Mouse (Mus musculus) embryonic stem cell, embryonic (primary cell): ENCODE measurements around the gene Map7.

Experiments
- CTCF ChIA-PET, 4 experiments: fragments of 300-600 bp in 2 of 4; fragments of 350-600 bp in 2 of 4; sonication (Branson Sonifier 250); formaldehyde crosslinking; loops; one replicate each; lab custom pipeline; 2022; ENCODE audit warnings: inconsistent platforms in 2 of 4; lab: Charles Lee
- POLR2A ChIA-PET, 4 experiments: fragments of 300-600 bp in 2 of 4; fragments of 350-600 bp in 2 of 4; sonication (Branson Sonifier 250); formaldehyde crosslinking; loops; one replicate each; lab custom pipeline; 2022; ENCODE audit warnings: antibody characterized with exemption in 4 of 4, inconsistent platforms in 1 of 4; lab: Charles Lee

The Map7 gene

GRCm38 (mm10) chr10:20194847-20195540 is 46.7 kb downstream of the Map7 start:
- CTCF ChIA-PET = interaction anchor here (0.5 to 1.0 kb wide), 5 partner anchors 25 to 474 kb away, joined by 3 to 5 read pairs (median 3); no protein-coding TSS in a partner anchor
- POLR2A ChIA-PET = interaction anchor here in 2 of 4 experiments (0.8 to 3.0 kb wide), 10 partner anchors 10 to 118 kb away, joined by 3 to 10 read pairs (median 4); partner anchors contain the start of gene Map7 (in 1 of the 2)

GRCm38 (mm10) chr10:20197039-20197438 is 48.8 kb downstream of the Map7 start:
- CTCF ChIA-PET = interaction anchor here in 2 of 4 experiments (0.7 to 1.0 kb wide), 3 partner anchors 27 to 311 kb away, joined by 3 to 4 read pairs (median 3); no protein-coding TSS in a partner anchor
- POLR2A ChIA-PET = interaction anchor here in 3 of 4 experiments (0.7 to 2.7 kb wide), 10 partner anchors 7 to 48 kb away, joined by 3 to 12 read pairs (median 4); partner anchors contain the start of gene Map7 (in 1 of the 3)

GRCm38 (mm10) chr10:20198968-20199737 is 50.9 kb downstream of the Map7 start:
- ChIA-PET CTCF (interaction anchor here in 2 of 4 experiments (0.7 to 1.8 kb wide), 3 partner anchors 29 to 51 kb away, joined by 3 to 4 read pairs (median 3); partner anchors contain the start of gene Map7 (in 1 of the 2)), POLR2A (interaction anchor here in 3 of 4 experiments (0.6 to 2.7 kb wide), 12 partner anchors 9 to 38 kb away, joined by 3 to 12 read pairs (median 3); no protein-coding TSS in a partner anchor)

- ChIA-PET CTCF (interaction anchor here in 2 of 4 experiments (0.9 to 1.5 kb wide), 2 partner anchors 31 to 53 kb away, joined by 3 to 4 read pairs; partner anchors contain the start of gene Map7 (in 1 of the 2)), POLR2A (interaction anchor here in 2 of 4 experiments (0.9 to 3.3 kb wide), 5 partner anchors 12 to 53 kb away, joined by 3 to 10 read pairs (median 4); partner anchors contain the start of gene Map7 (in 2 of the 2))
Observed at GRCm38 (mm10) chr10:20201236-20201635, 53.0 kb downstream of the Map7 start.

- CTCF ChIA-PET = interaction anchor here in 2 of 4 experiments (0.5 to 1.5 kb wide), 3 partner anchors 32 to 330 kb away, joined by 3 to 5 read pairs (median 4); no protein-coding TSS in a partner anchor
- POLR2A ChIA-PET = interaction anchor here in 3 of 4 experiments (0.7 to 3.3 kb wide), 9 partner anchors 9 to 54 kb away, joined by 3 to 10 read pairs (median 3); partner anchors contain the start of gene Map7 (in 1 of the 3)
Observed at GRCm38 (mm10) chr10:20202171-20202570, 53.9 kb downstream of the Map7 start.

- POLR2A ChIA-PET = interaction anchor here in 2 of 4 experiments (0.8 to 3.3 kb wide), 10 partner anchors 10 to 109 kb away, joined by 3 to 10 read pairs (median 4); partner anchors contain the start of genes Bclaf1 (in 1 of the 2) and Map7 (in 1 of the 2)
- CTCF ChIA-PET = interaction anchor here in 2 of 4 experiments (0.5 to 1.5 kb wide), 3 partner anchors 32 to 331 kb away, joined by 3 to 5 read pairs (median 4); no protein-coding TSS in a partner anchor
Observed at GRCm38 (mm10) chr10:20202818-20203217, 54.5 kb downstream of the Map7 start.

- CTCF ChIA-PET = interaction anchor here in 1 of 4 experiments (1.4 kb wide), 1 partner anchor 32 kb away, joined by 3 read pairs; no protein-coding TSS in a partner anchor
- POLR2A ChIA-PET = interaction anchor here in 2 of 4 experiments (0.7 to 3.3 kb wide), 7 partner anchors 9 to 109 kb away, joined by 3 to 10 read pairs (median 3); partner anchors contain the start of genes Bclaf1 (in 1 of the 2) and Map7 (in 1 of the 2)
Observed at GRCm38 (mm10) chr10:20203502-20203901, 55.2 kb downstream of the Map7 start.

- CTCF ChIA-PET = interaction anchor here in 2 of 4 experiments (0.9 to 1.4 kb wide), 2 partner anchors 12 to 34 kb away, joined by 3 read pairs; no protein-coding TSS in a partner anchor
- POLR2A ChIA-PET = interaction anchor here in 2 of 4 experiments (0.7 to 1.4 kb wide), 5 partner anchors 10 to 57 kb away, joined by 3 to 4 read pairs (median 3); partner anchors contain the start of gene Map7 (in 1 of the 2)
Observed at GRCm38 (mm10) chr10:20204696-20205431, 56.6 kb downstream of the Map7 start.

GRCm38 (mm10) chr10:20206966-20207365 is 58.7 kb downstream of the Map7 start:
- POLR2A ChIA-PET = interaction anchor here in 3 of 4 experiments (0.9 to 2.0 kb wide), 7 partner anchors 9 to 40 kb away, joined by 3 to 11 read pairs (median 4); no protein-coding TSS in a partner anchor

GRCm38 (mm10) chr10:20209609-20210341 is 61.5 kb downstream of the Map7 start:
- CTCF ChIA-PET = interaction anchor here in 1 of 4 experiments (1.4 kb wide), 1 partner anchor 81 kb away, joined by 4 read pairs; no protein-coding TSS in a partner anchor

More at GRCm38 (mm10) chr10:20206966-20207365, 58.7 kb downstream of the Map7 start:
- CTCF ChIA-PET = no interaction called here

GRCm38 (mm10) chr10:20214418-20214817 is 66.1 kb downstream of the Map7 start:
- POLR2A ChIA-PET = interaction anchor here in 1 of 4 experiments (3.3 to 4.9 kb wide), 2 partner anchors 12 to 26 kb away, joined by 26 to 27 read pairs; no protein-coding TSS in a partner anchor

More at GRCm38 (mm10) chr10:20209609-20210341, 61.5 kb downstream of the Map7 start:
- POLR2A ChIA-PET = interaction anchor here in 1 of 4 experiments (1.0 kb wide), 1 partner anchor 19 kb away, joined by 4 read pairs; no protein-coding TSS in a partner anchor

GRCm38 (mm10) chr10:20216982-20217381 is 68.7 kb downstream of the Map7 start:
- ChIA-PET CTCF (interaction anchor here in 3 of 4 experiments (0.9 to 1.8 kb wide), 6 partner anchors 12 to 73 kb away, joined by 3 to 8 read pairs (median 4); partner anchors contain the start of gene Map7 (in 2 of the 3)), POLR2A (interaction anchor here in 3 of 4 experiments (0.5 to 4.9 kb wide), 23 partner anchors 8 to 282 kb away, joined by 3 to 27 read pairs (median 4); partner anchors contain the start of genes Bclaf1 (in 1 of the 3) and Map7 (in 1 of the 3))

More at GRCm38 (mm10) chr10:20214418-20214817, 66.1 kb downstream of the Map7 start:
- CTCF ChIA-PET = no interaction called here

GRCm38 (mm10) chr10:20218866-20219265 is 70.6 kb downstream of the Map7 start:
- CTCF ChIA-PET = interaction anchor here in 2 of 4 experiments (0.6 to 1.2 kb wide), 3 partner anchors 12 to 335 kb away, joined by 3 to 7 read pairs (median 4); no protein-coding TSS in a partner anchor
- POLR2A ChIA-PET = interaction anchor here in 3 of 4 experiments (0.6 to 1.3 kb wide), 6 partner anchors 9 to 81 kb away, joined by 3 to 8 read pairs (median 3); no protein-coding TSS in a partner anchor

- POLR2A ChIA-PET = interaction anchor here in 2 of 4 experiments (1.2 to 2.5 kb wide), 7 partner anchors 13 to 128 kb away, joined by 3 to 6 read pairs (median 4); partner anchors contain the start of genes Bclaf1 (in 1 of the 2) and Mtfr2 (in 1 of the 2)
- CTCF ChIA-PET = interaction anchor here in 2 of 4 experiments (0.6 to 1.2 kb wide), 3 partner anchors 11 to 112 kb away, joined by 3 to 4 read pairs (median 3); no protein-coding TSS in a partner anchor
Observed at GRCm38 (mm10) chr10:20219538-20219937, 71.3 kb downstream of the Map7 start.
